Mouse (Mus musculus) right cerebral cortex, postnatal 25 days (tissue): ENCODE data around the gene Abhd6.
"Not testable (repeated sequence)": the region's sequence is repeated elsewhere in the genome, so short reads cannot be mapped to it uniquely, and the experiment has no call there.

Source experiments
- DNase-seq: peaks from one replicate; pipeline ENCODE4 v3.0.0; 2022

The Abhd6 gene

DNA sequence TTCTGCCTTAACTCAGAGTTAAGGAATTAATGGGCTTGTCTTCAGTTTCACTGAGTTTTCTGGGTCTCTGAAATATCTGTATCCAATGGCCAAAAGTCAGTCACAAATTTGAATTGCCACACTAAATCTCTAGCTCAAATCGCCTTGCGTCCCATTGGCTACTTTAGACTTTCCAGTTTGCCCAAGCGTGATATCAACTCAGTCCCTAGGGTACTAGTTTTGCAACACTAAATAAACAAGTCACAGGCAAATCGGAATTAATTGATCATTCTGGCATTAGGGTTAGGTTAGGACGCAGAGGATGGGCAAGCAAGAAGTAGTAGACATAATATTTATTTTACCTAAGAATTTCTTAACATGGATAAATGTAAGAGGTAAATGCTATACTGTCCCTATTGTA is 2.5 kb upstream of the Abhd6 start:
- no peak for DNase-seq

DNA sequence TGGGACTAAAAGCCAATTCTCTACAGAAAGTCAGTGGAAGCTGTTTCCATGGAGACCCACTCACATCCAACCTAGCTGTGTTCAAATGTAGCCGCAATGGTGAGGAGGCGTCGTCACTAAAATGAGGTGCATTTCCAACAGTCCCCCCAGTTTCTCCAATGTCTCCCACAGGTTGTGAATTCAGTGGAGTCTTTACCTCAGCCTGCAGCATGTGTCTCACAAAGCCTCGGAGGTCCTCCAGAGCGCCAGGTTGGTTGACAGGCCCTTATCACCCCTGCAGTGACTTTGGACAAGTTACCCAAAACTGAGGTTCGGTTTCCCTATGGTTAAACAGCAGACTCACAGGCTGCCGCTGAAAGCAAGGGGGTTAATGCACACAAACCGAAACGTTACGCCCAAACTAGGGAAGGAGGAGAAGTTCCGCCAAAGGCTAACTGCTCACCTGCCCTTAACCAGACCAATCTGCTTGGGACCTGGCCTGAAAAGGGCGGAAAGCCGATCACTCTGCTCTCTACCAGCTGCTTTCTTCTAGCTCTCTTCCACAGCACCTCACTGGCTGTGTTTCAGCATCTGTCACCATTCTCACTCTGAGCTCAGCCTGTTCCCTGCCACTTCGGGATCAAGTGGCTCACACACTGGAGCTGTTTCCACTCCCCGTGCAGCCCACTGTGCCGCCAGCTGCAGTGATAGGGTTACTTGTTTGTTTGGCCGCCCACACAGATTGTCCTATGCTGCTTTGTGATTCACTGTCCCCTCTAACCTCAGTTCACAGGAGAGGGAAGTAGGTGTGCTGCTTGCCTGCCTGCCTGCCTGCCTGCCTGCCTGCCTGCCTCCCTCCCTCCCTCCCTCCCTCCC is 1.6 kb upstream of the Abhd6 start:
- DNase-seq, result peak; percentile 60

DNA sequence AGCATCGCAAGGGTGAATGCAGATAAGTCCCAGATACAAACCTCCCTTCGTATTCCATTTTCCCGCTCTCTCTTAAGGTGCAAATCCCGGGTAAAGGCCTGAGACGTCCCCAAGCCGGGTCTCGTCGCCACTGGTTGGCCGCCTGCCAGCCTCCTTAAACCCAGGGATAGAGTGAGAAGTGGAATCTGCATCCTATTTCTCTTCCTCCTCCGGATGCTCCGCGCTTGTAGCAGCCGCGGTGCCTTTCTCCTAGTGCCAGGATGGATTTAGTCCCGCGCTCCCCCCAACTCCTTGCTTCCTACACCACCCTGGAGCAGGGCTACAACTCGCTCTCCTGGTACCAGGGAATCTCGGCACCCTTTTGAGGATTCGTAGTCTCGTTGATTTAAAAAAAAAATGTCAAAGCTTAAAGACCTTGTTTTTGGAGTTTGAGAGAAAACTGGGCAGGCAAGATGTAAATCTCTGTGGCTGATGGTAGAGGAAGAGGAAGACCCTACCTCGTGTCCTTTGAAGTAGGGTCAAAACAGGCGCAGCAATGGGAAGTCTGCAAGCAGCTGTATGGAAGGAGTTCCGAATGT is 480 bp downstream of the Abhd6 start:
- DNase-seq, result no peak

GRCm38 (mm10) chr14:8003727-8004670 is 1.3 kb downstream of the Abhd6 start:
- peak; percentile 18 for DNase-seq

GRCm38 (mm10) chr14:8006061-8006460 is 3.4 kb downstream of the Abhd6 start:
- not testable (repeated sequence) for DNase-seq

GRCm38 (mm10) chr14:8007084-8007483 is 4.4 kb downstream of the Abhd6 start:
- no peak for DNase-seq

- DNase-seq, result no peak
These were observed 4.8 kb downstream of the Abhd6 start for GRCm38 (mm10) chr14:8007486-8007885.

- no peak for DNase-seq
These were observed 5.2 kb downstream of the Abhd6 start for GRCm38 (mm10) chr14:8007923-8008322.

- no peak for DNase-seq
These were observed 8.6 kb downstream of the Abhd6 start for GRCm38 (mm10) chr14:8011297-8011696.

GRCm38 (mm10) chr14:8011938-8012337 is 9.2 kb downstream of the Abhd6 start:
- no peak for DNase-seq

GRCm38 (mm10) chr14:8015756-8016155 is 13.1 kb downstream of the Abhd6 start:
- no peak for DNase-seq

GRCm38 (mm10) chr14:8016276-8016675 is 13.6 kb downstream of the Abhd6 start:
- no peak for DNase-seq

DNA sequence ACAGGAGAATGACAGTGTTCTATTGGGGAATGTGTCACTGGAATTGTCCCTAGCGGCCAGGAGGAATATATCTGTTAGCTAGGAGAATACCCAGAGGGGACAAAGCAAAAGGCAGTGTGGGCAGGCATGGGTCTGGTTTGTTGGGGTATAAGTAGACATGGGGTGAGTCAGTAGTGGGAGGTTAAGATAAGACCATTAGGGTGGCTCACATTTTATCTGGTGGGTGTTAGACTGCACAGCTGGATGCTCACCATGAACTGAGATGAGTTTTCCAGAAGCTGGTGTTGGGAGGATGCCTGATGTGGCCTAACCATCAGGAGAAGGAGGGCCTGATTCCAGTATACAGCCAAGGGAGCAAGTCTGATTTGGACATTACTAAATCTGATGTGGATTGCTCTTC is 14.2 kb downstream of the Abhd6 start:
- DNase-seq, result no peak

- DNase-seq, result no peak
These were observed 17.3 kb downstream of the Abhd6 start for GRCm38 (mm10) chr14:8020011-8020410.

GRCm38 (mm10) chr14:8020546-8020945 is 17.8 kb downstream of the Abhd6 start:
- DNase-seq, result no peak

GRCm38 (mm10) chr14:8024469-8024868 is 21.8 kb downstream of the Abhd6 start:
- no peak for DNase-seq

DNA sequence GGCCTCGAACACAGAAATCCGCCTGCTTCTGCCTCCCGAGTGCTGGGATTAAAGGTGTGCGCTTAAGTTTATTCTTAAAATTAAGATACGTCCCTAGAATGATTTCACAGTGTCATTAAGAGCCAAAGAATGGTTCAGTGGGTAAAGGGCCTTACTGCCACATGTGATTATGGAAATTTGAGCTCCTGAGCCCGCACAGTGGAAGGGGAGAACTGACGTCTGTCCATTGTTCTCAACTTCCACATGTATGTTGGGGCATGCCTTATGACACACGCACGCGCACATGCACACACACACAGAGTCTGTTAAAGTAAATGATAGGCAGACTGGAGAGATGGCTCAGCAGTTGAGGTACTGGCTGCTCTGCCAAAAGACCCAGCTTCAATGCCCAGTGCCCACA is 22.2 kb downstream of the Abhd6 start:
- DNase-seq, result no peak

GRCm38 (mm10) chr14:8026769-8027531 is 24.2 kb downstream of the Abhd6 start:
- no peak for DNase-seq

- DNase-seq, result no peak
These were observed 25.4 kb downstream of the Abhd6 start for GRCm38 (mm10) chr14:8028086-8028485.

GRCm38 (mm10) chr14:8029752-8030151 is 27.1 kb downstream of the Abhd6 start:
- DNase-seq, result no peak

- DNase-seq, result no peak
These were observed 27.8 kb downstream of the Abhd6 start for GRCm38 (mm10) chr14:8030535-8030934.

GRCm38 (mm10) chr14:8032087-8032944 is 29.6 kb downstream of the Abhd6 start:
- peak; percentile 30 for DNase-seq
